Mouse (Mus musculus): ENCODE data around the gene Ccdc13. TPM values are rescaled to one million over a fixed set of nuclear protein-coding genes. Genes with fewer than 3 reads are reported as not detected.

Ccdc13 gene
- not detected for polyA plus RNA-seq (2017; shearing (Covaris generic))

DNA sequence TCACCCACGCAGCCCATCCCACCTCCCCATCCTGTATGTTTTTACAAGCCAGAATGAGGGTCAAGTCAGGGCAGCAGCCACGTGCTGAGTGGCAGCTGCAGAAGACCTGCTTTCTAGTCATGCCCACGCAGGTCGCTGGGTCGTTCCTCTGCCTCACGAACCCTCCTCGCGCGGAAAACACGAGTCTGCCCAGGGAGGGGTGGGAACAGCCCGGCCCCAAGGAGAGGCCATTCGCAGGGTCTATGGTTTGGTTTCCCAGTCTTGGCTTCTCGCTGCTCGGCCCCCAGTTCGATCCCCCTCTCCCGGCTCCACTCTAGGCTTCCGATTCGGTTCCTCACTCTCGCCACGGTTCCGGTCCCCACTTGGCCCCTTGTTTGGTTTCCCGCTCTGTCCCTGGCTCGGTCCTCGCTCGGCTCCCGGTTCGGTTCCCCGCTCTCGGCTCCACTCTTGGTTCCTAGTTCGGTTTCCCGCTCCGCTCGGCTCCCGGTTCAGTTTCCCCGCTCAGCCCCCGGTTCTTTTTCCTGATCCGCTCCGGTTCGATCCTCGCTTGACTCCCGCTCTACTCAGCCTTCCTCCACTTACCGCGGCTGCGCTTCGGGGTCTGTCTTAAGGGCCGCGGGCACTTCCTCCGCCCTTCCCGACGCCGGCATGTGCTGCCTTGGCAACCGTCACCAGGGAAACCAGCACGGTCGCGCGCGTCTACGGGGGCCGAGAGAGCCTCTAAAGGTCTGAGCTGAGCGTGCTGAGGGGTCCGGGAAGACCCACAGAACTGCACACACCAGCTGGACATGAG is at the start of gene Ccdc13:
Gene Ccdc13, minus strand, starts transcription at position 633 of the 793 bp plus-strand sequence.

DNA sequence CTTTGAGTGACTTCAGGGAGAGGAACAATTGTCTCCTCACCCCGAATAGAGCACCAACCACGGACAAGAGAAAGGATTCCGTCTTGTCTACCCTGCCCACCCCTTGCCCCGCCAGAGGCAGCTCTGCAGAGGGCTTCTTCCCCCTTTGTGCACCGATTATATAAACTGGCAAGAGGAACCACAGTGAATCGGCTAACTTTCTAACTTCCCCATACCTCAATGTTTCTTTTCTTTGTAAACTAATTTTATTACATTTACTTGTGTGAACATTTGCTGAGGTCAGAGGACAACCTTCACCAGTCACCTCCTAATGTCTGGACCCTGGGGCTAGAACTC is 18.9 kb upstream of the Ccdc13 start, which contains the start of gene Higd1a:
Gene Higd1a, minus strand, starts transcription at position 210 of the 336 bp plus-strand sequence.

DNA sequence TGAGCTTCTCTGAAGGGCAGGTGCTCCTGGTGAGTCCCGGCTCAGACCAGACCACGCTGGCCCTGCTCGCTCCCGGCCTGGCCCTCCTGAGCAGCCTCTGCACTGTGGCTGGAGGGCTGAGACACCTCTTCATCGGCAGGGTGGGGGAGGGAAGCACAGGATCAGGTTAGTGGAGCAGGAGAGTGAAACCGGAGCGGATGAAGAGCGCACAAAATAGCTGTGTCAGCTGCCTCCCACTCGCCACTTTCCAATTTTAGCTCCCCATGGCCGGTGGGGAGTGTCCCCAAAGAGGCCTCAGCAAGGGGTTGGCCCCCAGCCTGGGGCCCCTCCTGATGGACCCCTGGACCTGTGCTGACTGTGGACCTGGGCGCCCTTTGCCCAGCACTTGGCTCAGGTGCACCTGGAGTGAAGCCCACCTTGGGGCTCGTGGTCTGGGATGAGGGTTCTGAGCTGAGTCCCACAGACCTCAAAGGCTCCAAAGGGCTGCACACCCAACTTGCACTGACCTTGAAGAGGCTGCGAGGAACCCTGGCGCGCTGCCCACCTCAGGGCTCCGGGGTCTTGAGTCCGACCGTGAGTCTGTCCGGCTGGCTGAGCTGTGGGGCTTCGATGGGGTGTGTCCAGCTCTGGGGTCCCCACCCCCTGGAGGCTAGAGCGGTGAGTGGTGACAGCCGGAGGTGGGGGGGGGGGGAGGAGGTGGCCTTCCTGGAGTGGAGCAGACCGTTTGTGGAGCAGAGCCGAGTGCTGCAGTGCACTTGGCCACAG is 47.3 kb downstream of the Ccdc13 start, which contains the start of gene Hhatl:
Gene Hhatl, minus strand, starts transcription at position 751 of the 765 bp plus-strand sequence.

DNA sequence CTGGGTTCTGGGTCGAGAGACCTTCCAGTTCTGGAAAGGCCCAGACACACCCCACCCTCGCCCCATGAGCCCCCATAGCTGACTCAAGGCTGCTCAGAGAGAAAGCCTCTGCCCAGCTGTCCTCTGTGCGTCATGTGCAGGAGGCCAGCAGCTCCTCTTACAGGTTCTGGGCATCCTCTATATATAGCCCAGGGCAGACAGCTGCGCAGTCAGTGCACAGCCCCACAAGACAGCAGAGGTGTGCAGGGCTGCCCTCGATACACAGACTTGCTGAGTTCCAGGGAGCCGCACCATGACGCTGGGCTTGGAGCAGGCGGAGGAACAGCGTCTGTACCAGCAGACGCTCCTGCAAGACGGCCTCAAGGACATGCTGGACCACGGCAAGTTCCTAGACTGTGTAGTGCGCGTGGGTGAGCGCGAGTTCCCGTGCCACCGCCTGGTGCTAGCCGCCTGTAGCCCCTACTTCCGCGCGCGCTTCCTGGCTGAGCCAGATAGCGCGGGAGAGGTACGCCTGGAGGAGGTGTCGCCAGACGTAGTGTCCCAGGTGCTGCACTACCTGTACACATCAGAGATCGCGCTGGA is 61.7 kb downstream of the Ccdc13 start, which contains the start of gene Klhl40:
Gene Klhl40, plus strand, starts transcription at position 124 of the 582 bp plus-strand sequence.

DNA sequence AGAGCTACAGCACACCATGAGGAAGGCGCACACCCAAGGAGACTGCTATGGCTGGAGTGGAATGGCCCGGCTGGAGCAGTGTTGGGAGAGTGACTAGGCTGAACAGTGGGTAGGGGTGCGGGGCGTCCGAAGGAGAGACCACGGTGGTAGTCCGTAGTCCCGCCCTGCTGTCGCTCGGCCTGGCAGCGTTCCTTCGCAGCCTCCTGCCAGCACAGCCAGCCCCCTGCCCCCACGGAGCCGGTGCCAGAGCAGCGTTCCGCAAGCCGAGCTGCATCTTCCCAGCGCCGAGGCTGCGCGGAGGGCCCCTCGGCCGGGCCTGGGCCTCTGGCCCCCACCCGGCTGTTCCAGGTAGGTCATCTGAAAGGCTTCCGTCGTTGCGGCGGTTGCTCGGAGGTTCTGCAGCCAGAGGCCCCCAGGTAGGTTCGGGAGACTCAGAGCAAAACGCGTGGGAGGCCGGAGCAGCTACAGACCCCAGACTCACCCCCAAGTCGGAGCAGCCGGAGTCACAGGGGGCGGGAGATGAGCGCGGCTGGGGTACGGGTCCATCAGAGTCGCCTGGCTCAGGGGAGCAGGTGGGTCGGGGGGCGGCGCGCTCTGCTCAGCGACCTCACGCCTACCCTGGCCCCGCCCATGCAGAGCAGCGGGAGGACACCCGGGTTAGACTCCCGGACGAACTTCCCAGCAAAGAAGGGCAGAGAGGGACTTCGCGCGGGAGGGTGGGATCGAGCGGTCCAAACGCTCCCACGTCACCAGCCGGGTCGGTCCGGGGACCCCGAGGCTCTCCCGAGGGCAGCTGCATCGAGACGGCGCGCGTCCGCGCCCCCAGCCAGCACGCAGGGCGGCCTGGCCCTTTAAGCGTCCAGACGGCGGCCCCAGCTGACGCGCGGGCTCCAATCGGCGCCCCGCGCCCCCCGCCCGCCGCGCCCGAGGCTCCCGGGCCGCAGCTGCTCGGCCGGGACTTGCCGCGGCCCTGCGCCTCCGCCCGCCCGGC is 79.9 kb downstream of the Ccdc13 start, which contains the start of gene Zfp651:
Gene Zfp651, plus strand, starts transcription at position 240 of the 991 bp plus-strand sequence.

Other genes starting within 250 kb of the Ccdc13 start
- gene Lyzl4, start 197.4 kb downstream of the Ccdc13 start, polyA plus RNA-seq (2017; shearing (Covaris generic)), result not detected
- gene Vipr1, start 196.7 kb downstream of the Ccdc13 start, polyA plus RNA-seq (2017; shearing (Covaris generic)), result 21.9 TPM
- 19.0 TPM for gene Sec22c, start 134.0 kb downstream of the Ccdc13 start, polyA plus RNA-seq (2017; shearing (Covaris generic))
- 18.1 TPM for gene Ss18l2, start 129.1 kb downstream of the Ccdc13 start, polyA plus RNA-seq (2017; shearing (Covaris generic))
- gene Nktr, start 120.3 kb downstream of the Ccdc13 start, polyA plus RNA-seq (2017; shearing (Covaris generic)), result 165 TPM
- gene Zfp651, start 80.1 kb downstream of the Ccdc13 start, polyA plus RNA-seq (2017; shearing (Covaris generic)), result 0.35 TPM
- not detected for gene Klhl40, start 61.9 kb downstream of the Ccdc13 start, polyA plus RNA-seq (2017; shearing (Covaris generic))
- not detected for gene Hhatl, start 47.0 kb downstream of the Ccdc13 start, polyA plus RNA-seq (2017; shearing (Covaris generic))
- 110 TPM for gene Higd1a, start 18.9 kb upstream of the Ccdc13 start, polyA plus RNA-seq (2017; shearing (Covaris generic))
- not detected for gene Ackr2, start 58.9 kb upstream of the Ccdc13 start, polyA plus RNA-seq (2017; shearing (Covaris generic))
- not detected for gene Cyp8b1, start 76.8 kb upstream of the Ccdc13 start, polyA plus RNA-seq (2017; shearing (Covaris generic))
- gene Fam198a, start 111.5 kb upstream of the Ccdc13 start, polyA plus RNA-seq (2017; shearing (Covaris generic)), result not detected
- not detected for gene Pomgnt2, start 157.6 kb upstream of the Ccdc13 start, polyA plus RNA-seq (2017; shearing (Covaris generic))